Mouse (Mus musculus): ENCODE measurements around the gene Prkab1. TPM values are rescaled to one million over a fixed set of nuclear protein-coding genes. Genes with fewer than 3 reads are reported as not detected.
A peak's percentile ranks its signal among the peaks of the same experiment; 100 is the strongest.

The Prkab1 gene
- polyA plus RNA-seq, 1 experiment, result 26.7 TPM

DNA sequence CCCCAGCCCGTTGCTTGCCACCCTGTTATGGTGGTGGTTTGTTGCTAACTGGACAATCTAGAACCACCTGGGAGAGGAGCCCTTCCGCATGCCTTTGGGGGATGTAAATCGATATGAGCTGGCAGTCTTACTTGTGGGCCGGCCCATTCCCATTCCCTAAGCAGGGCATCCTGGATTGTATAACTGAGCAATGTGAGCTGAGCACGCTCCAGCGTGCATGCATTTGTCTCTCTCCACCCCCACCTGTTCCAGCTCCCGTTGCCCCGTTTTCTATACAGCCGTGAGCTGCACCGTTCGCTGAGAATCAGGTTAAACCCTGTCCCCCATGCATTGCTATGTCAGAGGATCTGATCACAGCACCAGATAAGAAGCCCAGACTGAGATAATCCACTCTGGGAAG lies 32.6 kb downstream of the Prkab1 start:
- Histone ChIP-seq H3K4me1 (ENCODE audit: control insufficient read depth, insufficient read depth, low read length) (no peaks in the 10 kb centered on the region), H3K27ac (ENCODE audit: insufficient read depth, low read depth, low read length) (no peak overlapping the region), H3K4me3 (ENCODE audit: insufficient read depth, low read length) (no peak overlapping the region)
- TF ChIP-seq CTCF (IDR thresholded peaks at IDR 0.05; ENCODE audit: low read depth, low read length), result no peak
- no peak for TF ChIP-seq POLR2A (IDR thresholded peaks at IDR 0.05; ENCODE audit: borderline replicate concordance, low read depth, low read length)

DNA sequence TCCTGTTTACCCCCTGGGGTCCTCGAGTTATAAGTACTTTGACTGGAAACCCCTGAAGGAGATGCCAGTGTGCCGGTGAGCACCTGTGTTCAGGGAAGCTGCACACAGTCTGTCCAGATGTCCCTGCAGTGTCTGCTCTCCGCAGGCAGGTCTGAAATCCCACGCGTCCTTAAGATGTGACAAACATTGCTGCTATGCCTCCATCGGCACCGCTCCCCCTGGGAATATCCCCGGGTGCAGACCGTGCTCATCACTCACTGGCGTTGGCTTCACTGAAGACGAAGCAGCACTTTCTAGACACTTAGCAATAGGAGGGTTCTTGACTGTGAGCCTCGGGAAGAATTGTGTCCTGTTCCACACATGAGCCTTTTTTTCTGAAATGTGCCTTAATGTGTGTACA lies 37.0 kb downstream of the Prkab1 start:
- no peak for TF ChIP-seq CTCF (IDR thresholded peaks at IDR 0.05; ENCODE audit: low read depth, low read length)
- TF ChIP-seq POLR2A (IDR thresholded peaks at IDR 0.05; ENCODE audit: borderline replicate concordance, low read depth, low read length), result no peak
- H3K4me1 ChIP-seq (ENCODE audit: control insufficient read depth, insufficient read depth, low read length), result 0 out of 2 replicates have a peak, but pooled peaks cover 2% of the 10 kb centered on the region
- H3K27ac ChIP-seq (ENCODE audit: insufficient read depth, low read depth, low read length), result no peak overlapping the region
- H3K4me3 ChIP-seq (ENCODE audit: insufficient read depth, low read length), result no peak overlapping the region

GRCm38 (mm10) chr5:115985101-115985500 lies 39.2 kb downstream of the Prkab1 start:
- no peak overlapping the region for H3K4me3 ChIP-seq (ENCODE audit: insufficient read depth, low read length)
- 0 out of 2 replicates have a peak, but pooled peaks cover 2% of the 10 kb centered on the region for H3K4me1 ChIP-seq (ENCODE audit: control insufficient read depth, insufficient read depth, low read length)
- H3K27ac ChIP-seq (ENCODE audit: insufficient read depth, low read depth, low read length), result no peak overlapping the region
- TF ChIP-seq CTCF (IDR thresholded peaks at IDR 0.05; ENCODE audit: low read depth, low read length) (no peak), POLR2A (IDR thresholded peaks at IDR 0.05; ENCODE audit: borderline replicate concordance, low read depth, low read length) (no peak)

DNA sequence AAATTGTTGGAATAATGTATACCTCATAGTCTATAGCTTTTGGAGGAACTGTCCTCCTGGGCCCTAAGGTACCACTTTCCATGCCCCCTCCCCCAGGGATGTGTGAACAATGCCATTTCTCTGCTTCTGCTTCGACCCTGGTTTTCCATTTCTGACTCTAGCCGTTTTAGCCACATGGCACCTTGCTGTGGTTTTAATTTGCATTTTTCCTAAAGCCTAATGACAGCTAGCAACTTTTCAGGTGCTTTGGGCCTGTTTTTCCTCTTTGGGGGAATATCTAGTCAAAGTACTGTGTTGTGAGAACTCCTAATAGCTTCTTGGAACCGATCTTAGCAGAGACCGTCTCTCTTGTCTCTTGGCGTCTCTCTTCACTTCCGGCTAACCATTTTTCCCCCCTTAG lies 39.9 kb downstream of the Prkab1 start:
- H3K4me3 ChIP-seq (ENCODE audit: insufficient read depth, low read length), result no peak overlapping the region
- no peak overlapping the region for H3K27ac ChIP-seq (ENCODE audit: insufficient read depth, low read depth, low read length)
- H3K4me1 ChIP-seq (ENCODE audit: control insufficient read depth, insufficient read depth, low read length), result 0 out of 2 replicates have a peak, but pooled peaks cover 2% of the 10 kb centered on the region
- no peak for TF ChIP-seq POLR2A (IDR thresholded peaks at IDR 0.05; ENCODE audit: borderline replicate concordance, low read depth, low read length)
- no peak for TF ChIP-seq CTCF (IDR thresholded peaks at IDR 0.05; ENCODE audit: low read depth, low read length)

DNA sequence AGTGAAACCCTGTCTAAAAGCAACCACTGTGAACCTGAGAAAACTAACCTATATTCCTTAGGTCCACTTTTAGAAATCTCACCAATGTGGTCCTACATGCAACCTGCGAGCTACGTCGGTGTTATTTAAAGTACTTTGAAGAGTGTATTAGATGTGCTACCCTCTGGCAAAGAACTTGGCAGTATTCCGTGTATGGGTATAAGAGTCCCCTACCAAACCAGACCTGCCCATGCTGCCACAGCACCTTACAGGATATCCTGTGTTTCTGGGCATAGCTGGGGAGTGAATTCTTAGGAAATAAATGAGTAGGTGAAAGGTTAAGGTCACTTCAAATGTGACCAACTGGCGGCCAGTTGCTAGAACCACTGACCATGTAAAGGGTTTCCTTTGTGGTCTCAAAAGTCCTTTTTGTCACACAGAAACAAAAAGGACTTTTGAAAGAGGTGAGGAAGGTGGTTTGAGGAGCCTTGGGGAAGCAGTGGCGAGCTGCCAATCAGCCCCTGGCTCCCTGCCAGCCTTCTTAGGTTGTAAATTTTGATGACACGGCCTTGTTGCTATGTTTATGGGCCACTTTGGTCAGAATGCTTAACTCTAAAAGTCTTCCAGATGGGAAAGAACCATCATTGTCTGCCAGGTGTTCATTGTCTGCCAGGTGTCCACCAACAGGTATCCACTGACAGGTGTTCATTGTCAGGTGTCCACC lies 41.5 kb downstream of the Prkab1 start:
- H3K4me1 ChIP-seq (ENCODE audit: control insufficient read depth, insufficient read depth, low read length), result peaks cover 9% of the 10 kb centered on the region
- H3K4me3 ChIP-seq (ENCODE audit: insufficient read depth, low read length), result no peak overlapping the region
- H3K27ac ChIP-seq (ENCODE audit: insufficient read depth, low read depth, low read length), result no peak overlapping the region
- no peak for TF ChIP-seq CTCF (IDR thresholded peaks at IDR 0.05; ENCODE audit: low read depth, low read length)
- TF ChIP-seq POLR2A (IDR thresholded peaks at IDR 0.05; ENCODE audit: borderline replicate concordance, low read depth, low read length), result no peak

DNA sequence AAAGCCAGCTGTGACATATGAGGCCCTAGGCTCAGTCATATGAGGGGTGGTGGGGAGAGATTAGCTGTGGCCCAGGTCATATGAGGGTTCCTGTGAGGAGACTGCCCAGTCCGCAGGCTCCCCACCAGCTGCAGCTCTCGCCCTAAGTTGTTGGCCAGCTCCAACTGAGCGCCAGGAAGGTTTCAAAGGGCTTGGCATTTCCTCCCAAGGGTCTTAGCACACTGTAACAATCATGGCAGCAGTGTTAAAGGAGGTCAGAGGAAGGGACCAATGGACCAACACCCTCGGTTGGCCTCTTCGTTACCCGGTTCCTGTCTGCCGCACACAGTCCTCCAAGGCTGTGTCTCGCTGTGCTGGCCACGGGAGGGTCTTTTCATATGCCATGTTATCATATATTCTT lies 43.8 kb downstream of the Prkab1 start:
- TF ChIP-seq POLR2A (IDR thresholded peaks at IDR 0.05; ENCODE audit: borderline replicate concordance, low read depth, low read length) (no peak), CTCF (IDR thresholded peaks at IDR 0.05; ENCODE audit: low read depth, low read length) (no peak)
- Histone ChIP-seq H3K4me3 (ENCODE audit: insufficient read depth, low read length) (no peak overlapping the region), H3K4me1 (ENCODE audit: control insufficient read depth, insufficient read depth, low read length) (peaks cover 17% of the 10 kb centered on the region), H3K27ac (ENCODE audit: insufficient read depth, low read depth, low read length) (no peak overlapping the region)

- no peak overlapping the region for H3K27ac ChIP-seq (ENCODE audit: insufficient read depth, low read depth, low read length)
- peaks cover 17% of the 10 kb centered on the region for H3K4me1 ChIP-seq (ENCODE audit: control insufficient read depth, insufficient read depth, low read length)
- H3K4me3 ChIP-seq (ENCODE audit: insufficient read depth, low read length), result no peak overlapping the region
- TF ChIP-seq POLR2A (IDR thresholded peaks at IDR 0.05; ENCODE audit: borderline replicate concordance, low read depth, low read length), result no peak
- peak; percentile 54 for TF ChIP-seq CTCF (IDR thresholded peaks at IDR 0.05; ENCODE audit: low read depth, low read length)
Measured at GRCm38 (mm10) chr5:115979134-115979696, 45.1 kb downstream of the Prkab1 start.

GRCm38 (mm10) chr5:115978255-115978654 lies 46.1 kb downstream of the Prkab1 start:
- TF ChIP-seq POLR2A (IDR thresholded peaks at IDR 0.05; ENCODE audit: borderline replicate concordance, low read depth, low read length) (no peak), CTCF (IDR thresholded peaks at IDR 0.05; ENCODE audit: low read depth, low read length) (no peak)
- Histone ChIP-seq H3K4me3 (ENCODE audit: insufficient read depth, low read length) (no peak overlapping the region), H3K4me1 (ENCODE audit: control insufficient read depth, insufficient read depth, low read length) (peaks cover 17% of the 10 kb centered on the region), H3K27ac (ENCODE audit: insufficient read depth, low read depth, low read length) (0 out of 2 replicates have a peak overlapping the region, but pooled peaks have one; percentile 28)

DNA sequence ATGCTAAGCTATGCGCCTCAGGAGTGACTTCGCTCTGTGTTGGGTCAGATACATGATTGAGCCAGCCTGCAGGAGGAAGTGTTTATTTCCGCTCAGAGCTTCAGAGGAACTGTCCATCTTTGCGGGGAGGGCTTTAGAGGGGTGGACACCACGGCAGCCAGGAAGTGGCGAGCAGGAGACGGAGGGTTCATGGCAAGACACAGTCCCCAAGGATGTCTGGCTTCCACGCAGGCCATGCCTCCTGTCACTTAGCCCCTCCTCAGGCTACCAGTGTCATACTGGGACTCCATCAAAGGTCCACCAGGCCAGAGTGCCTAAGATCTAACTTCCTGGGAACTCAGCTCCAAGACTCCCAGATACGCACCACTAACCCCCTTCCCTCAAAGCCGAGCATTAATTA lies 46.6 kb downstream of the Prkab1 start:
- Histone ChIP-seq H3K4me3 (ENCODE audit: insufficient read depth, low read length) (peak overlapping the region; percentile 14; the same call in 1 of the 2 replicates), H3K27ac (ENCODE audit: insufficient read depth, low read depth, low read length) (peak overlapping the region; percentile 59), H3K4me1 (ENCODE audit: control insufficient read depth, insufficient read depth, low read length) (peaks cover 15% of the 10 kb centered on the region)
- TF ChIP-seq POLR2A (IDR thresholded peaks at IDR 0.05; ENCODE audit: borderline replicate concordance, low read depth, low read length), result no peak
- TF ChIP-seq CTCF (IDR thresholded peaks at IDR 0.05; ENCODE audit: low read depth, low read length), result no peak

DNA sequence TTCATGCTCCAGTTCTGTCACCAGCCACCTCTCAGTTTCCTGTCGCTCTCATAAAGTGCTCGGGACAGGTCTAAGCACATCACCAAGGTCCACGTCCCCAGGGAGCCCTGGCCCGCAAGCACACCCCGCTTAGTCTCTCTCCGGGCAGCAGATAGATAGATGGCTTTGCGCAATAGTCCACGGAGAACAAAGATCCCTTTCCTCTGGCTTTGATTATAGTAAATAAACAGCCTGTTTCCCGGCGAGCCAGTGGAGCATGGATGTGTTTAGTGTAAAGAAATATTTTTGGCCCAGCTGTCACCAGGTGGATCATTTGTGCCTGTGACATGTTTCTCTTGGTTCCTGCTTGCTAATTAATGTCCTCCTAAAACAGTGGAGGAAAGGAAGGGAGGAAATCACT lies 47.0 kb downstream of the Prkab1 start:
- TF ChIP-seq CTCF (IDR thresholded peaks at IDR 0.05; ENCODE audit: low read depth, low read length) (no peak), POLR2A (IDR thresholded peaks at IDR 0.05; ENCODE audit: borderline replicate concordance, low read depth, low read length) (no peak)
- Histone ChIP-seq H3K4me1 (ENCODE audit: control insufficient read depth, insufficient read depth, low read length) (peaks cover 15% of the 10 kb centered on the region), H3K4me3 (ENCODE audit: insufficient read depth, low read length) (no peak overlapping the region), H3K27ac (ENCODE audit: insufficient read depth, low read depth, low read length) (peak overlapping the region; percentile 59)
